Mouse (Mus musculus) liver, embryonic 11.5 days (tissue): Measurements from ENCODE around the gene Ccdc24. TPM values are rescaled to one million over a fixed set of nuclear protein-coding genes. Genes with fewer than 3 reads are reported as not detected.

Experiments
- ATAC-seq: fragments of 200-750 bp; cut with Nextera tagmentation; replicated peaks from 2 replicates; pipeline ENCODE4 v1.8.0; 2017; ENCODE audit warnings: moderate number of reproducible peaks, mild to moderate bottlenecking, moderate TSS enrichment, moderate library complexity; ENCODE audit not compliant: low FRiP score
- DNase-seq: peaks from one replicate; pipeline ENCODE4 v3.0.0-alpha.2; 2017; ENCODE audit warnings: low spot score
- H3K27ac ChIP-seq: fragments of 300-500 bp; sonication (generic); 2 replicates; pipeline ENCODE4 v1.5.1; 2014; ENCODE audit warnings: mild to moderate bottlenecking, low read depth, low read length, control low read depth
- H3K27me3 ChIP-seq: fragments of 300-500 bp; sonication (generic); replicated peaks from 2 replicates; pipeline ENCODE4 v1.6.1; 2014; ENCODE audit warnings: low read length, mixed read lengths; ENCODE audit not compliant: control insufficient read depth, insufficient read depth
- H3K36me3 ChIP-seq: fragments of 300-500 bp; sonication (generic); 2 replicates; pipeline ENCODE4 v1.6.1; 2014; ENCODE audit warnings: mild to moderate bottlenecking, low read length, moderate library complexity, mixed read lengths; ENCODE audit not compliant: control insufficient read depth, insufficient read depth
- H3K4me1 ChIP-seq: fragments of 300-500 bp; sonication (generic); replicated peaks from 2 replicates; pipeline ENCODE4 v1.6.1; 2014; ENCODE audit warnings: low read length, mixed read lengths; ENCODE audit not compliant: control insufficient read depth, insufficient read depth
- H3K4me2 ChIP-seq: fragments of 300-500 bp; sonication (generic); 2 replicates; pipeline ENCODE4 v1.6.1; 2014; ENCODE audit warnings: mild to moderate bottlenecking, control low read depth, moderate library complexity
- H3K4me3 ChIP-seq: fragments of 300-500 bp; sonication (generic); 2 replicates; pipeline ENCODE4 v1.5.1; 2014; ENCODE audit warnings: low read depth, low read length, control low read depth
- H3K9ac ChIP-seq: fragments of 300-500 bp; sonication (generic); 2 replicates; pipeline ENCODE4 v1.6.1; 2014; ENCODE audit warnings: low read depth, low read length, control low read depth
- H3K9me3 ChIP-seq: fragments of 300-500 bp; sonication (generic); 2 replicates; pipeline ENCODE4 v1.6.1; 2016; ENCODE audit warnings: low read length, inconsistent platforms, mixed read lengths; ENCODE audit not compliant: control insufficient read depth
- WGBS: fragments of 180-500 bp; shearing (Covaris S2); extraction: QIAGEN DNeasy Blood & Tissue Kit; methylation state at CpG from one replicate; pipeline ENCODE4 v1.1.7; 2014; 5-methylcytosine and 5-hydroxymethylcytosine counted together
- polyA plus RNA-seq: library from polyadenylated mRNA; unstranded; fragments of >200 nt; fragmentation: Nextera tagmentation; extraction: Ambion mirVana; gene quantifications from 2 replicates; pipeline ENCODE4 v1.2.1, GENCODE M21; 2014

Ccdc24 gene
- polyA plus RNA-seq, 1 experiment from 2014 or later: 1.5 TPM

DNA sequence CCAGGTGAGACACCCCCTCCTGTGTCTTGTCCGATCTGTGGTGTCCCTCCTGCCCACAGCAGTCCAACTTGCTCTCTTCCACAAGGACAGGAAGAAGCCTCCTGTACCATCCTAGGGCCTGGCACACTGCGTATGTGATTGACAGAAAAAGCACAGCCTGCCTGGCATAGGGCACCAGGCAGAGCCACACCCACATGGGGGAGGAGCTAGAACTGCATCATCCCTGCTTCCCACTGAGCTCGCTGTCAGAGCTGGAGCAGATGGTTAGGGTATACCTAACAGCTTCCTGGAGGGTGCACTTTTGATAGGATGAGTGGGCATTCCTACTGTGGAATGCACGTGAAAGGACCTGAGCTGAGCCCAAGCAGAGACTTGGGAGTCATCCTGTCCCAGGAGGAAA is 9.5 kb downstream of the Ccdc24 start:
- Histone ChIP-seq H3K36me3 (peaks cover 8% of the 10 kb centered on the region; the same call in 1 of the 2 replicates), H3K4me1 (peaks cover 7% of the 10 kb centered on the region; the same call in 1 of the 2 replicates)
- no peak for ATAC-seq

DNA sequence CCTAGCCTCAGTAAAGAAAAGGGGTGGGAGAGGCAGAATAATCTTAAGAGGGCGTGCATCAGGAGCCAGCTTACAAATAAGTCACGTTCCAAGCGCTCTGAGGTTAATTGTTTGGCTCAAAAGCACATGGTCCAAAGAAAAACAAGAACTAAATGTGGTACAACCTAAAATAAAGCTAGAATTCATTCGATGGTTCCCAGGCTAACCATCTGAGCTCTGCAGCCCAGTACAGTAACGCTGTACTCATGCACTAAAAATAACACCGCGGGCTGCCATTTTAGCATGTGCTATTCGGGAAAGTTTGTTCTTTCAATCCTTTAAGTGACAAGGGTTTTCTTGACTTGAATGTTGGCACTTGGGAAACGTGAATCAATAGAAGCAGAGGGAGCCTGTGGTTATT is 11.8 kb downstream of the Ccdc24 start:
- no peak for ATAC-seq
- no peak overlapping the region for H3K27ac ChIP-seq
- H3K4me2 ChIP-seq: no peak overlapping the region
- 89% methylated on average over 9 of the region's 9 CpGs for WGBS
- no peaks in the 10 kb centered on the region; the same call in none of the 2 replicates for H3K27me3 ChIP-seq
- H3K9ac ChIP-seq: no peak overlapping the region
- no peak overlapping the region for H3K4me3 ChIP-seq
- no peak for DNase-seq
- H3K36me3 ChIP-seq: peaks cover 10% of the 10 kb centered on the region; the same call in 1 of the 2 replicates
- H3K9me3 ChIP-seq: no peaks in the 10 kb centered on the region
- no peaks in the 10 kb centered on the region for H3K4me1 ChIP-seq

More for the DNA sequence above, 9.5 kb downstream of the Ccdc24 start:
- no peak overlapping the region for H3K4me3 ChIP-seq
- no peak overlapping the region for H3K27ac ChIP-seq
- WGBS: 51% methylated on average over 4 of the region's 4 CpGs
- H3K4me2 ChIP-seq: no peak overlapping the region
- peaks cover 3% of the 10 kb centered on the region for H3K27me3 ChIP-seq
- DNase-seq: no peak
- no peak overlapping the region for H3K9ac ChIP-seq
- no peaks in the 10 kb centered on the region for H3K9me3 ChIP-seq

DNA sequence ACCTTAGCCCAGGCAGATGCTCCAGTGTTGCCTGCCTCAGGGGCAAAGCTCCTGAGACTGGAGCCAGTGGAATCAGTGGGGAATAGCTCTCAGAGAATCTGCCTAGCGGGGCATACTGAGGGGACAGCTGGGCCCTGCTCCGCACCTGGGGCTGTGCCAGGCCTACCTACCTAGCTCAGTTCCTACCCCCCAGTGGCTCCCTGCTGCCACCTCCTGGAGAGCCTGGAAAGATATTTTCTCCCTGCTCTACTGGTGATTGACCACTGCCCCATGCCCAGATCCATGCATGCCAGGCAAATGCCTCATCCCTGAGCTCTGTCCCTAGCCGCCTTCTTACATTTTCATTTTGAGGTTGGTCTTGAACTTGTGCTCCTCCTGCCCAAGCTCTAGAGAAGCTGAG is 13.6 kb downstream of the Ccdc24 start:
- Histone ChIP-seq H3K36me3 (peaks cover 7% of the 10 kb centered on the region; the same call in 1 of the 2 replicates), H3K4me1 (no peaks in the 10 kb centered on the region), H3K9me3 (no peaks in the 10 kb centered on the region), H3K4me2 (no peak overlapping the region), H3K4me3 (no peak overlapping the region), H3K27ac (no peak overlapping the region), H3K27me3 (no peaks in the 10 kb centered on the region; the same call in none of the 2 replicates), H3K9ac (no peak overlapping the region)
- 87% methylated on average over 3 of the region's 3 CpGs for WGBS
- DNase-seq: no peak
- peak; percentile 40 for ATAC-seq

DNA sequence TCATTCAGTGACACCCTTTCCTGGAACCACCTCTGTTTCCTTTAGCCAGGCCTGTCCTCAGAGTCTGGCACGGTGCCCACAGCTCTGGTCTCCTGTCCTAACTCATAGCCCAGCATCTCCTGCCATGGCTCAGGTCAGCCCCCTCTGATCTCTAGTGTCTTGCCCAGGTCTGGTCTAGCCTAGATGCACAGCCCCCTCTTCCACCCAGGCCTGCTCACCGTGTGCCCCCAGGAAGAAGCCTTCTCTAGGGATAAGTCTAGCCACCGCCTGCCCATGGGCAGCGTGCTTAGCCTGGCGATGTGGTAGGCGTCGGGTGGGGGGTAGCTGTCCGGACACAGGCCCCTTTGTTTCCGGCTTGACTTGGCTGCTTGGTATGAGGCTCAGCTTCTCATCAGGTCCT is 17.2 kb downstream of the Ccdc24 start:
- Histone ChIP-seq H3K27me3 (no peaks in the 10 kb centered on the region; the same call in 1 of the 2 replicates), H3K27ac (no peak overlapping the region), H3K9me3 (no peaks in the 10 kb centered on the region), H3K4me1 (no peaks in the 10 kb centered on the region), H3K4me3 (no peak overlapping the region), H3K36me3 (peaks cover 5% of the 10 kb centered on the region; the same call in 1 of the 2 replicates), H3K9ac (no peak overlapping the region), H3K4me2 (no peak overlapping the region)
- 90% methylated on average over 9 of the region's 9 CpGs for WGBS
- DNase-seq: no peak
- ATAC-seq: no peak

DNA sequence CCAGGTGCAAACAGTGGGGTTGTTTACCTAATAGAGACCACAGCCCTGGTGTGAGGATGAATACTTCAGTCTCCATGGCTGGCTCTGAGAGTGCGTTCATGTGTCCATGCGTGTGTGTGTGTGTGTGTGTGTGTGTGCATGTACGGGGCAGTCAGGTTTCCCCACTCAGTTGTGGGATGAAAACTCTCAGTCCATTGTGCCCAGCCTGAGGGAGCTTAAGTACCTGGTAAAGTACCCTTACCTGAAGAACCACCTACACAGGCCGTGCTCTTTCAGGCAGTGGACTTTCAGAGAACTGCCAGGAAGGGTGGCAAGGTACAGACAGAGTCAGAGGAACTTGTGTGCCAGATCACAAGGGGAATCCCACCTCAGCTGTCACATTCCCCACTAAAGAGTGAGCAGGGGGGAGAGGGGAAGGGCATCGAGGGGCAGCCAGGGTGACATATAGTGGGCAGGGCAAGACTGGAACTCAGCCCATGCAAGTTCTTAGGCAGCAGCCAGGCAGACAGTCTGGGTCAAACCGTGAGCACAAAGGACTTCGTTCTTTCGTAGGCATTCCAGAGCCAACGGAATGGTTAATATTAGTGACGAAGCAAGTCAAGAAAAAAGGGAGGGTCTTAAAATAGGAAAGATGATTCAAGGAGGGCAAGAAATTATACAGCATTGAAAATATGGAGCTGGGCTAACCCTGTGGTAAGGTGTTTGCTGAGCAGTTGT is 20.0 kb downstream of the Ccdc24 start:
- no peaks in the 10 kb centered on the region for H3K9me3 ChIP-seq
- WGBS: 88% methylated on average over 10 of the region's 10 CpGs
- H3K9ac ChIP-seq: no peak overlapping the region
- no peak for DNase-seq
- H3K27me3 ChIP-seq: no peaks in the 10 kb centered on the region; the same call in 1 of the 2 replicates
- no peak overlapping the region for H3K4me3 ChIP-seq
- H3K27ac ChIP-seq: no peak overlapping the region
- peaks cover 4% of the 10 kb centered on the region; the same call in 1 of the 2 replicates for H3K36me3 ChIP-seq
- H3K4me2 ChIP-seq: no peak overlapping the region
- 0 out of 2 replicates have a peak, but pooled peaks cover 3% of the 10 kb centered on the region for H3K4me1 ChIP-seq
- ATAC-seq: no peak

DNA sequence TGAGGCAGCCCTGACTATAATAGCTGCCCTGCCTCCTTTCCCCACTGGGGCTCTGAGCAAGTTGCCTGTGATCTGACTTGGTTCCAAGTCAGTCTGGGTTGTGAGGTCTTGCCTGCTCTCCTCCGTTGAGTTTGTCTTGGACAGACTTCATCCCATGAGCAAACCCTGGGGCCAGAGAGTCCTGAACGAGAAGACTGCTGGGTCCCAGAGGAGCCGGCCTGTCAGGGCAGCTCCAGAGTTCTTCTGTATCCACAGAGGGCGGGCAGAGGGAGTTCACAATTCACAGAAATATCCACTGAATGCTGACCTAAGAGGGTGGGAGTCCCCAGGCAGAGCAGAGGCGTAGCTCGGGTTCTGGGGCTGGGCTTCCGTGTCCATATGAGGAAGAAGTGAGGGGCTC is 21.5 kb downstream of the Ccdc24 start:
- H3K36me3 ChIP-seq: peaks cover 6% of the 10 kb centered on the region; the same call in 1 of the 2 replicates

DNA sequence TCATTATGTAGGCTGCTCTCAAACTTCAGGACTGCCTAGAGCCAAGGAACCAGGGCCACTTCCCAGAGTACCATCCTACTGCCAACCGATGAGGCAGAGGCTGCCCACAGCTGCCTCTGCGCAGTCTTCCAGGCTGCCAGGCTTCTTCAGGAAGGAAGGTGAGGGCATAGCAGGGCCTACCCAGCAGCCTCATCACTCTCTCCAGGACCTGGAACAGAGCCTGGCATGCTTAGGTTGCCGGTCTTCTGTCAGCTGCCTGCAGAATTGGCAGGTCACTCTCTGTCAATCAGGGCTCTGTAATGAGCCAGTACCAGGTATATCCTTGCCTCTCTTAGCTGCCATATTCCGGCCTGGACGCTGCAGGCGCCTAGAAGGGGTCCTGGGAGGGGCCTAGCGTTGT is 22.2 kb downstream of the Ccdc24 start:
- WGBS: 88% methylated on average over 7 of the region's 7 CpGs
- Histone ChIP-seq H3K27ac (no peak overlapping the region), H3K9me3 (no peaks in the 10 kb centered on the region), H3K9ac (no peak overlapping the region), H3K36me3 (peaks cover 7% of the 10 kb centered on the region; the same call in 1 of the 2 replicates), H3K27me3 (no peaks in the 10 kb centered on the region), H3K4me1 (0 out of 2 replicates have a peak, but pooled peaks cover 4% of the 10 kb centered on the region), H3K4me3 (no peak overlapping the region), H3K4me2 (no peak overlapping the region)
- ATAC-seq (no peak), DNase-seq (no peak)

More for the DNA sequence above, 21.5 kb downstream of the Ccdc24 start:
- Histone ChIP-seq H3K27me3 (no peaks in the 10 kb centered on the region), H3K4me1 (0 out of 2 replicates have a peak, but pooled peaks cover 4% of the 10 kb centered on the region), H3K4me2 (no peak overlapping the region), H3K9ac (no peak overlapping the region), H3K9me3 (no peaks in the 10 kb centered on the region), H3K27ac (no peak overlapping the region), H3K4me3 (no peak overlapping the region)
- 79% methylated on average over 7 of the region's 7 CpGs for WGBS
- ATAC-seq (no peak), DNase-seq (no peak)

DNA sequence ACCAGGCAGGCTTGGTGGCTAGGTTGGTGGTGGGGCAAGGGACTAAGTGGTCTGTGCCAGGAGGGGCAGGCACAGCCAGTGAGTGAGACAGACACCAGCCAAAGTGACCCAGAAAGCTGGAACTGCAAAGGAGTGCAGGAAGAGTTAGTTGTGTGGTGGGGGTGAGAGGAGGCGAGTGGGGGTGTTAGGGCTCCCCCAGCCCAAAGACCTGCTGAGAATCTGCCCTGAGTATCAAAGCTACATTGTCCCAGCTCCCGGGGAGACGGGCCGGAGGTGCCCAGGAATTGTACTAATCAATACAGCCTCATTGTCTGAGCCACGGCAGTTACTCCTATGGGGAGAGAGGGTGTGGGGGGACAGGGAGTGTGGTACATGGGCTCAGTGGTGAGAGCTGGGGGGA is 22.9 kb downstream of the Ccdc24 start:
- DNase-seq: no peak
- 71% methylated on average over 5 of the region's 5 CpGs for WGBS
- Histone ChIP-seq H3K27ac (no peak overlapping the region), H3K9ac (no peak overlapping the region), H3K4me2 (no peak overlapping the region), H3K4me1 (0 out of 2 replicates have a peak, but pooled peaks cover 4% of the 10 kb centered on the region), H3K36me3 (peaks cover 7% of the 10 kb centered on the region; the same call in 1 of the 2 replicates), H3K9me3 (no peaks in the 10 kb centered on the region), H3K27me3 (no peaks in the 10 kb centered on the region), H3K4me3 (no peak overlapping the region)
- ATAC-seq: no peak

DNA sequence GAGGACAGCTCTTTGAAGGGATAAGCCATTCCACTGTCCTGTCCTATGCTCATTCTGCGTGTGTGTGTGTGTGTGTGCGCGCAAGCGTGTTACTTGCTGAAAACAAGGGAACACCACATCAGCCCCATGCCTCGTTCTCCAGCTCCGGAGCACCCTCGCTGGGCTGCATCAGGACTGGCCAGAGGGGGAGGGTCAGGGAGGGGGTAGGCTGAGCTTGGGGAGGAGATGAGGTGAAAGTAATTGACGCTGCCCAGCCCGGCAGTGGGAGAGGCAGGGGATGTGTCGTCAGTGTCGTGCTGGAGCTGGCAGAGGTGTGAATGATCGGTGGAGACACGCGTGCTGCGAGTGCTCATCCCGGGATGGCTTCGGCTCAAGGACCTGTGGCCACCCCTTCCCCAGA is 23.3 kb downstream of the Ccdc24 start:
- H3K9ac ChIP-seq: no peak overlapping the region
- 77% methylated on average over 17 of the region's 17 CpGs for WGBS
- no peaks in the 10 kb centered on the region for H3K27me3 ChIP-seq
- H3K36me3 ChIP-seq: peaks cover 7% of the 10 kb centered on the region; the same call in 1 of the 2 replicates
- H3K27ac ChIP-seq: no peak overlapping the region
- H3K4me2 ChIP-seq: no peak overlapping the region
- H3K4me1 ChIP-seq: 0 out of 2 replicates have a peak, but pooled peaks cover 4% of the 10 kb centered on the region
- H3K9me3 ChIP-seq: no peaks in the 10 kb centered on the region
- DNase-seq (no peak), ATAC-seq (no peak)
- H3K4me3 ChIP-seq: no peak overlapping the region
